Mouse (Mus musculus) CH12.LX (cell line): ENCODE measurements at regions not wholly inside any gene's neighbourhood (a gene's known extent, or its start where the extent isn't known, plus 50 kb on each side); places are given as distances from the start of the nearest gene placed in this dataset.

ENCODE experiments used
- DNase-seq: peaks from one replicate; pipeline ENCODE4 v3.0.0-alpha.2; 2013; ENCODE audit errors: extremely low read depth
- H3K27ac ChIP-seq: 2 replicates; pipeline ENCODE4 v1.5.1; 2012; ENCODE audit warnings: low read depth, mild to moderate bottlenecking, control low read depth, moderate library complexity; ENCODE audit not compliant: insufficient read depth
- H3K27me3 ChIP-seq: replicated peaks from 2 replicates; pipeline ENCODE3; 2012; ENCODE audit warnings: inconsistent platforms
- H3K36me3 ChIP-seq, 2 experiments: replicated peaks in 1 of 2; 2 replicates each; pipeline versions ENCODE3 to v1.6.1; 2012; ENCODE audit warnings: inconsistent platforms in 1 of 2, low read length in 1 of 2, mild to moderate bottlenecking in 1 of 2, mixed read lengths in 1 of 2, moderate library complexity in 1 of 2; ENCODE audit not compliant: control insufficient read depth in 1 of 2, insufficient read depth in 1 of 2
- H3K4me1 ChIP-seq, 2 experiments: 2 replicates each; pipeline ENCODE4 v1.6.1; 2012; ENCODE audit warnings: inconsistent platforms in 1 of 2, moderate library complexity in 1 of 2; ENCODE audit not compliant: insufficient read depth in 2 of 2, control insufficient read depth in 1 of 2
- H3K4me2 ChIP-seq: 2 replicates; pipeline ENCODE4 v1.6.1; 2012; ENCODE audit warnings: low read depth, mild to moderate bottlenecking, control low read depth; ENCODE audit not compliant: poor library complexity, insufficient read depth, severe bottlenecking
- H3K4me3 ChIP-seq, 3 experiments: fragments of 150-350 bp in 1 of 3; sonication (generic) in 1 of 3; replicated peaks in 1 of 3; 2 replicates each; pipeline versions ENCODE3 to v1.5.1; 2011 to 2012; ENCODE audit warnings: low read depth in 2 of 3, low read length in 2 of 3, mild to moderate bottlenecking in 2 of 3, moderate library complexity in 2 of 3, control low read depth in 1 of 3, improper control_type of control experiment in 1 of 3, inconsistent platforms in 1 of 3, mixed read lengths in 1 of 3; ENCODE audit not compliant: poor library complexity in 1 of 3
- H3K79me2 ChIP-seq: replicated peaks from 2 replicates; pipeline ENCODE4 v1.6.1; 2012; ENCODE audit warnings: mild to moderate bottlenecking, moderate library complexity; ENCODE audit not compliant: control insufficient read depth, poor library complexity, insufficient read depth, severe bottlenecking; ENCODE audit errors: extremely low read depth
- H3K9ac ChIP-seq: 2 replicates; pipeline ENCODE4 v1.6.1; 2012; ENCODE audit warnings: low read depth, mild to moderate bottlenecking, control low read depth, moderate library complexity; ENCODE audit not compliant: insufficient read depth
- H3K9me3 ChIP-seq: replicated peaks from 2 replicates; pipeline ENCODE3; 2012; ENCODE audit warnings: low read length, inconsistent platforms, mixed read lengths
- BHLHE40 ChIP-seq: IDR thresholded peaks from 2 replicates; pipeline ENCODE4 v1.6.1; 2011; ENCODE audit warnings: mild to moderate bottlenecking, low read depth, low read length, improper control_type of control experiment
- CHD2 ChIP-seq: IDR thresholded peaks from 2 replicates; pipeline ENCODE4 v1.6.1; 2011; ENCODE audit warnings: low read length, improper control_type of control experiment
- EP300 ChIP-seq: IDR thresholded peaks from 2 replicates; pipeline ENCODE4 v1.6.1; 2011; ENCODE audit warnings: low read length, improper control_type of control experiment
- ETS1 ChIP-seq: conservative IDR thresholded peaks from 2 replicates; pipeline ENCODE4 v1.6.1; 2012; ENCODE audit warnings: low read depth, mild to moderate bottlenecking, inconsistent platforms, low read length, improper control_type of control experiment, moderate library complexity
- HCFC1 ChIP-seq: IDR thresholded peaks from 2 replicates; pipeline ENCODE4 v1.6.1; 2012; ENCODE audit warnings: low read depth, mild to moderate bottlenecking, inconsistent platforms, low read length, improper control_type of control experiment
- IRF4 ChIP-seq: IDR thresholded peaks from 2 replicates; pipeline ENCODE4 v1.6.1; 2014; ENCODE audit warnings: low read depth, mild to moderate bottlenecking, inconsistent platforms, low read length, improper control_type of control experiment
- MAX ChIP-seq: IDR thresholded peaks from 2 replicates; pipeline ENCODE4 v1.6.1; 2011; ENCODE audit warnings: low read length, improper control_type of control experiment
- MEF2A ChIP-seq: IDR thresholded peaks from 2 replicates; pipeline ENCODE4 v1.6.1; 2014; ENCODE audit warnings: low read depth, mild to moderate bottlenecking, inconsistent platforms, low read length, improper control_type of control experiment, borderline replicate concordance
- MYC ChIP-seq: IDR thresholded peaks from 2 replicates; pipeline ENCODE4 v1.6.1; 2011; ENCODE audit warnings: low read depth, mild to moderate bottlenecking, improper control_type of control experiment, low read length
- NELFE ChIP-seq: IDR thresholded peaks from 2 replicates; pipeline ENCODE4 v1.6.1; 2011; ENCODE audit warnings: low read depth, low read length, improper control_type of control experiment
- NRF1 ChIP-seq: IDR thresholded peaks from 2 replicates; pipeline ENCODE4 v1.6.1; 2014; ENCODE audit warnings: low read depth, mild to moderate bottlenecking, inconsistent platforms, low read length, improper control_type of control experiment, moderate library complexity
- RAD21 ChIP-seq: IDR thresholded peaks from 2 replicates; pipeline ENCODE4 v1.6.1; 2011; ENCODE audit warnings: low read depth, mild to moderate bottlenecking, low read length, improper control_type of control experiment, moderate library complexity
- SMC3 ChIP-seq: IDR thresholded peaks from 2 replicates; pipeline ENCODE4 v1.6.1; 2011; ENCODE audit warnings: low read depth, low read length, improper control_type of control experiment
- USF1 ChIP-seq: IDR thresholded peaks from 2 replicates; pipeline ENCODE4 v1.6.1; 2014; ENCODE audit warnings: low read depth, mild to moderate bottlenecking, inconsistent platforms, low read length, improper control_type of control experiment
- USF2 ChIP-seq: conservative IDR thresholded peaks from 2 replicates; pipeline ENCODE4 v1.6.1; 2011; ENCODE audit warnings: low read depth, low read length, improper control_type of control experiment
- ZC3H11A ChIP-seq: IDR thresholded peaks from 2 replicates; pipeline ENCODE4 v1.6.1; 2012; ENCODE audit warnings: low read depth, mild to moderate bottlenecking, inconsistent platforms, low read length, improper control_type of control experiment
- ZKSCAN1 ChIP-seq: IDR thresholded peaks from 2 replicates; pipeline ENCODE4 v1.6.1; 2012; ENCODE audit warnings: low read depth, inconsistent platforms, low read length, improper control_type of control experiment, borderline replicate concordance
- ZNF384 ChIP-seq: IDR thresholded peaks from 2 replicates; pipeline ENCODE4 v1.6.1; 2012; ENCODE audit warnings: low read depth, low read length, improper control_type of control experiment, inconsistent platforms
- dilution Hi-C: fragments of 300-500 bp; cut with MboI; formaldehyde crosslinking; loops from 2 replicates; pipeline ENCODE4 v1.14.3; 2020; ENCODE audit warnings: low sequenced_read_pairs; ENCODE audit not compliant: extremely low pct_unique_long_range_greater_than_20kb, extremely low pct_ligation_motif_present
- in situ Hi-C: fragments of 300-500 bp; cut with MboI; formaldehyde crosslinking; loops from 3 replicates; pipeline ENCODE4 v1.14.3; 2019; ENCODE audit warnings: low sequenced_read_pairs, low pct_ligation_motif_present, low pct_unique_long_range_greater_than_20kb, mixed read lengths

DNA sequence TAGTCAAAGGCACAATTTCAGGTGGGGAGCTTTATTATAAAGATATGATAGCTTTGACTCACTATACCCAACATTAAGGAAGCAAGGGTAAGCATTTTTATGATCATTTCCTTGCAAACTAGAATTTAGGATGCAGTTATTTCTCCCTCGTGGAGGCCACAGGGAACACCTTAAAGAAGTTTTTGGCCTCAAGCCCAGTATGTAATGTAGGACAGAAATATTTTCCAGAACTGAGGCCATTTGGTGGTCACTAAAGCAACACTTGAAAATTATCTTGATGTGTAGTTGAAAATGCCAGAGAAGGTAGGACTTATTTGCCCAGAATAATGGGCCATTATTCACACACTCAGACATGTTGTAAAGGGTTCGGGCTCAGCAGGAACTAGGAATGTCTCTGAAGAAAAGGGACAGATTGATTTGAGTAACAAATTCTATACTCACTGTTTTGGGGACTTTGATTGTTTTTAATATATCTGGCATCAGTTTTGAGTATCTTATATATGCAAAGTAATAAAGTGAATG is 301.3 kb downstream of the Pros1 start:
- H3K4me1 ChIP-seq = no peaks in the 10 kb centered on the region

GRCm38 (mm10) chr16:63170101-63170500 is 316.0 kb downstream of the Pros1 start:
- Histone ChIP-seq H3K27ac (no peak overlapping the region), H3K79me2 (no peaks in the 10 kb centered on the region), H3K9me3 (peaks cover 14% of the 10 kb centered on the region), H3K36me3 (no peaks in the 10 kb centered on the region), H3K27me3 (no peaks in the 10 kb centered on the region), H3K9ac (no peak overlapping the region), H3K4me2 (no peak overlapping the region), H3K4me3 (no peak overlapping the region), H3K4me1 (no peaks in the 10 kb centered on the region)
- TF ChIP-seq CHD2 = no peak
- no peak for TF ChIP-seq MYC
- TF ChIP-seq EP300 = no peak
- DNase-seq = no peak
- in situ Hi-C loops = no loop called here
- dilution Hi-C loops = no loop called here

More for the DNA sequence above, 301.3 kb downstream of the Pros1 start:
- no peaks in the 10 kb centered on the region for H3K27me3 ChIP-seq
- no peaks in the 10 kb centered on the region for H3K79me2 ChIP-seq
- TF ChIP-seq NRF1 (no peak), MAX (no peak), ETS1 (no peak), ZKSCAN1 (no peak), ZC3H11A (no peak), MEF2A (no peak), NELFE (no peak), IRF4 (no peak), CHD2 (no peak), ZNF384 (no peak), BHLHE40 (no peak), USF1 (no peak), SMC3 (no peak), HCFC1 (no peak), EP300 (no peak), USF2 (no peak), RAD21 (no peak)
- no peak overlapping the region for H3K27ac ChIP-seq
- H3K9me3 ChIP-seq = peaks cover 8% of the 10 kb centered on the region
- no peak overlapping the region for H3K4me2 ChIP-seq
- H3K4me3 ChIP-seq = no peak overlapping the region
- no peak for DNase-seq
- in situ Hi-C loops (no loop called here), dilution Hi-C loops (no loop called here)
- H3K9ac ChIP-seq = no peak overlapping the region
- no peaks in the 10 kb centered on the region for H3K36me3 ChIP-seq
